Mouse (Mus musculus) kidney, embryonic 16.5 days (tissue): ENCODE measurements around the gene Rgcc. TPM values are rescaled to one million over a fixed set of nuclear protein-coding genes. Genes with fewer than 3 reads are reported as not detected.
A peak's percentile ranks its signal among the peaks of the same experiment; 100 is the strongest.

Experiments used
- ATAC-seq: fragments of 200-750 bp; cut with Nextera tagmentation; 2 replicates; pipeline ENCODE4 v1.8.0; 2017; ENCODE audit warnings: moderate TSS enrichment; ENCODE audit not compliant: low FRiP score, low TSS enrichment
- H3K27ac ChIP-seq: fragments of 300-500 bp; sonication (generic); 2 replicates; pipeline ENCODE4 v1.5.1; 2014; ENCODE audit warnings: low read length
- H3K27me3 ChIP-seq: fragments of 300-500 bp; sonication (generic); 2 replicates; pipeline ENCODE4 v1.6.1; 2014; ENCODE audit warnings: low read length, control low read depth, mixed read lengths; ENCODE audit not compliant: insufficient read depth
- H3K36me3 ChIP-seq: fragments of 300-500 bp; sonication (generic); 2 replicates; pipeline ENCODE4 v1.6.1; 2014; ENCODE audit warnings: low read length, control low read depth, mixed read lengths; ENCODE audit not compliant: insufficient read depth
- H3K4me1 ChIP-seq: fragments of 300-500 bp; sonication (generic); 2 replicates; pipeline ENCODE4 v1.6.1; 2014; ENCODE audit warnings: low read length, control low read depth, mixed read lengths; ENCODE audit not compliant: insufficient read depth
- H3K4me2 ChIP-seq: fragments of 300-500 bp; sonication (generic); replicated peaks from 2 replicates; pipeline ENCODE4 v1.6.1; 2014; ENCODE audit warnings: low read depth, low read length
- H3K4me3 ChIP-seq: fragments of 300-500 bp; sonication (generic); 2 replicates; pipeline ENCODE4 v1.5.1; 2014; ENCODE audit warnings: mild to moderate bottlenecking, low read length
- H3K9ac ChIP-seq: fragments of 300-500 bp; sonication (generic); replicated peaks from 2 replicates; pipeline ENCODE4 v1.6.1; 2014; ENCODE audit warnings: low read length
- H3K9me3 ChIP-seq: fragments of 300-500 bp; sonication (generic); 2 replicates; pipeline ENCODE4 v1.6.1; 2016; ENCODE audit warnings: low read length, control low read depth
- WGBS: fragments of 180-500 bp; shearing (Covaris S2); extraction: QIAGEN DNeasy Blood & Tissue Kit; methylation state at CpG from one replicate; pipeline ENCODE4 v1.1.7; 2014; 5-methylcytosine and 5-hydroxymethylcytosine counted together
- polyA plus RNA-seq: library from polyadenylated mRNA; unstranded; fragments of >200 nt; fragmentation: Nextera tagmentation; extraction: Ambion mirVana; gene quantifications from 2 replicates; pipeline ENCODE4 v1.2.1, GENCODE M21; 2015

Rgcc gene
- polyA plus RNA-seq, 1 experiment from 2014 or later = 35.7 TPM

GRCm38 (mm10) chr14:79304873-79305464 lies 3.5 kb upstream of the Rgcc start:
- peaks cover 9% of the 10 kb centered on the region for H3K4me1 ChIP-seq
- H3K27me3 ChIP-seq = 0 out of 2 replicates have a peak, but pooled peaks cover 5% of the 10 kb centered on the region
- no peak for ATAC-seq
- 93% methylated on average over 6 of the region's 6 CpGs for WGBS
- H3K4me2 ChIP-seq = no peak overlapping the region
- no peaks in the 10 kb centered on the region for H3K9me3 ChIP-seq
- H3K27ac ChIP-seq = no peak overlapping the region
- H3K36me3 ChIP-seq = no peaks in the 10 kb centered on the region
- H3K4me3 ChIP-seq = no peak overlapping the region
- no peak overlapping the region for H3K9ac ChIP-seq

DNA sequence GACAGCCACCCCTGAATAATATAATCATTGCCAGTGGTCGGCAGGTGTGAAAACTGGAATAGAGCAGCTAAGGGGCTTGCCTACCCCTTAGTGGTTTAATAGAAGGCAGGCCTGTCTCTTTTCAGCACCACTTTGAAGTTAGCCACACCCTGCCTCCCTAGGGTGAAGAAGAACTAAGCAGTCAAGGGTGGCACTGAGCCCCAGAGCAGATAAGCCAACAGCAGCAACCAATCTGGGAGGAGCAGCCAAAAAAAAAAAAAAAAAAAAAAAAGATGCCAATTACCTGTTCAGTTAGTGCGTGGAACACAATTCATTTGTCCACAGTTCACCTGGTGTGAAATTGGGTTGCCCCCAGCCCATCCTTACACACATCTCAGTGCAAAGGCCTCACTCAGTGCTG lies 1.7 kb upstream of the Rgcc start:
- Histone ChIP-seq H3K4me2 (no peak overlapping the region), H3K36me3 (no peaks in the 10 kb centered on the region), H3K27ac (no peak overlapping the region), H3K4me1 (peaks cover 9% of the 10 kb centered on the region), H3K4me3 (no peak overlapping the region), H3K9me3 (no peaks in the 10 kb centered on the region), H3K9ac (no peak overlapping the region), H3K27me3 (peaks cover 8% of the 10 kb centered on the region; the same call in 1 of the 2 replicates)
- WGBS = 79% methylated on average over 2 of the region's 2 CpGs
- no peak for ATAC-seq

GRCm38 (mm10) chr14:79300641-79301350 lies 649 bp downstream of the Rgcc start:
- H3K9ac ChIP-seq = peak overlapping the region; percentile 61
- H3K4me3 ChIP-seq = peak overlapping the region; percentile 54
- H3K27ac ChIP-seq = no peak overlapping the region
- WGBS = 1% methylated on average over 52 of the region's 52 CpGs
- ATAC-seq = peak; percentile 24; the same call in 1 of the 2 replicates
- H3K27me3 ChIP-seq = peaks cover 8% of the 10 kb centered on the region; the same call in 1 of the 2 replicates
- peak overlapping the region; percentile 86 for H3K4me2 ChIP-seq
- no peaks in the 10 kb centered on the region for H3K9me3 ChIP-seq
- peaks cover 9% of the 10 kb centered on the region for H3K4me1 ChIP-seq
- no peaks in the 10 kb centered on the region for H3K36me3 ChIP-seq

DNA sequence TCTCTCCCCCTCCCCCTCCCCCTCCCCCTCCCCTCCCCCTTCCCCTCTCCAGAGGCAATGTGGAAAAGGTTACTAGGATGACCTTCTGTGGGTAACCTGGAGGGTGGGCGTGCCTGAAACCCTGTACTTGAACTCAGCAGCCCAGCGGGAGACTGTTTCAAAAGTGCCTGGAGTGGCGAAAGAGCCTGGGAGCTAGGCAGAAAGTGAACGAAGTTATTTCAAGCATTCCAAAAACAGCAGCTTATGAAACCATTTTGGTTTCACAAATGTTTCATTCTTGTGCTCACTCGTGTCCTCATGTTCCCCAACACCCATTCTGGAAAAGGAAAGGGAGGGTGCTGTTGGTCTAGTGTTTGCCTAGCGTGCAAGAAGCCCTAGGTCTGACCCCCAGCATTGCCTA lies 1.6 kb downstream of the Rgcc start:
- Histone ChIP-seq H3K27me3 (peaks cover 8% of the 10 kb centered on the region; the same call in 1 of the 2 replicates), H3K4me2 (peak overlapping the region; percentile 86), H3K27ac (no peak overlapping the region), H3K4me1 (peaks cover 9% of the 10 kb centered on the region), H3K4me3 (peak overlapping the region; percentile 54), H3K9me3 (no peaks in the 10 kb centered on the region), H3K9ac (no peak overlapping the region), H3K36me3 (no peaks in the 10 kb centered on the region)
- WGBS = 42% methylated on average over 6 of the region's 6 CpGs
- ATAC-seq = no peak

- Histone ChIP-seq H3K9me3 (no peaks in the 10 kb centered on the region), H3K9ac (no peak overlapping the region), H3K27ac (no peak overlapping the region), H3K4me1 (peaks cover 9% of the 10 kb centered on the region), H3K27me3 (peaks cover 8% of the 10 kb centered on the region; the same call in 1 of the 2 replicates), H3K36me3 (no peaks in the 10 kb centered on the region), H3K4me2 (peak overlapping the region; percentile 20; the same call in 1 of the 2 replicates), H3K4me3 (no peak overlapping the region)
- ATAC-seq = no peak
- 38% methylated on average over 4 of the region's 4 CpGs for WGBS
Observed at GRCm38 (mm10) chr14:79299230-79299629, 2.2 kb downstream of the Rgcc start.

DNA sequence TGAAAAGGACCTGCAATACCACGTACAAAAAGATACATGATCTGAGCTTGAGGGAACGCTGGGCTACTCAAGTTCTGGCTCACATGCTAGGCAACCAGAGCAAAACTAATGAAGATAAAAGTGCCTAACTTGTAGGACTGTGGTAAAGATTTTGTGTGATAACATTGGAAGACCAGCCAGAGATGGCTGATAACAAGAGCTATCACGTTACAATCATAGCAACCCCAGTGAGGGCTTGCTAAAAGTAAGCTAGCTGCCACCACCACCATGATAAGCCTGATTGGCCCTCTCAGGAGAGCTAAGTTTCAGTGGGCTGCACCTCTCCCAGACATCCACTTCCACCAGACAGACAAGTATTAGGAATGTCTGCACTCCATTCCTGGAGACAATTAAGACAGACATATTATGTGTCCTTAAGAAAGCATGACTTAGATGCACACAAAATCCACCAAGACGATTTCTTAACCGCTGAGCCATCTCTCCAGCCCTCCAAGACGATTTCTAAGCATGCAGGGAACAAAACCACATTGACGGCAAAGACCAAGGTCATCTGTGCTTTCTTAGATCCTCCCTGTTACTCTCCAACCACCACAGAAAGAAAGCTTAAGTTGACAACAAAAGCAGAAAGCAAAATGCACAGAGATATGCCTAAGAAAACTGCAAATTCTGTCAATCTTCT lies 3.0 kb downstream of the Rgcc start:
- Histone ChIP-seq H3K4me3 (no peak overlapping the region), H3K4me2 (0 out of 2 replicates have a peak overlapping the region, but pooled peaks have one; percentile 20)
- 48% methylated on average over 7 of the region's 7 CpGs for WGBS

GRCm38 (mm10) chr14:79296836-79297235 lies 4.6 kb downstream of the Rgcc start:
- H3K9me3 ChIP-seq = no peaks in the 10 kb centered on the region
- peaks cover 4% of the 10 kb centered on the region; the same call in 1 of the 2 replicates for H3K27me3 ChIP-seq
- 53% methylated on average over 5 of the region's 5 CpGs for WGBS
- no peak overlapping the region for H3K9ac ChIP-seq
- H3K4me1 ChIP-seq = peaks cover 22% of the 10 kb centered on the region
- no peak overlapping the region for H3K4me2 ChIP-seq
- no peak overlapping the region for H3K27ac ChIP-seq
- H3K4me3 ChIP-seq = no peak overlapping the region
- no peaks in the 10 kb centered on the region for H3K36me3 ChIP-seq
- ATAC-seq = no peak

More for the DNA sequence above, 3.0 kb downstream of the Rgcc start:
- no peak overlapping the region for H3K9ac ChIP-seq
- H3K27me3 ChIP-seq = peaks cover 8% of the 10 kb centered on the region; the same call in 1 of the 2 replicates
- peaks cover 14% of the 10 kb centered on the region for H3K4me1 ChIP-seq
- ATAC-seq = no peak
- no peaks in the 10 kb centered on the region for H3K9me3 ChIP-seq
- no peak overlapping the region for H3K27ac ChIP-seq
- no peaks in the 10 kb centered on the region for H3K36me3 ChIP-seq

- Histone ChIP-seq H3K9me3 (no peaks in the 10 kb centered on the region), H3K36me3 (no peaks in the 10 kb centered on the region), H3K9ac (no peak overlapping the region), H3K27ac (no peak overlapping the region), H3K4me1 (peaks cover 21% of the 10 kb centered on the region), H3K27me3 (peaks cover 3% of the 10 kb centered on the region; the same call in 1 of the 2 replicates), H3K4me2 (no peak overlapping the region), H3K4me3 (no peak overlapping the region)
- no peak for ATAC-seq
- WGBS = 81% methylated on average over 7 of the region's 7 CpGs
Observed at GRCm38 (mm10) chr14:79296201-79296600, 5.2 kb downstream of the Rgcc start.

DNA sequence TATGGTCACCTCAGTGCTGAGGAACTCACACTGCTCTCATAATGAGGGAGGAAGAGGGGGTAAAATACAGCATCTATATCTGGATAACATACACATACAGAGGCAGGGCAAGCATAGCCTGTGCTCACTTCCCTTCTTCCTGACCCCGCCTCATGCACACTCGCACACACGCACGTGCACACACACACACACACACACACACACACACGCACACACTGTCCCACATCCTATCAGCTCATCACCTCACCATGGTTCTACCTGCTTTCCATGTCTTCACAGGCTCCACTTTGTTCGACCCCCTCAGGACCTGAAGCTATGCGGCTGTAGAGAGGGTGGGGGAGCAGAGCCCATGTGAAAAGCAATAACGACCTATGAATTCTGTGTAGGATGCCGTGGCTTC lies 5.9 kb downstream of the Rgcc start:
- H3K27ac ChIP-seq = no peak overlapping the region
- no peak for ATAC-seq
- no peaks in the 10 kb centered on the region for H3K9me3 ChIP-seq
- H3K27me3 ChIP-seq = peaks cover 3% of the 10 kb centered on the region; the same call in 1 of the 2 replicates
- no peak overlapping the region for H3K4me2 ChIP-seq
- no peak overlapping the region for H3K9ac ChIP-seq
- H3K36me3 ChIP-seq = no peaks in the 10 kb centered on the region
- H3K4me1 ChIP-seq = peaks cover 17% of the 10 kb centered on the region
- WGBS = 83% methylated on average over 9 of the region's 9 CpGs
- H3K4me3 ChIP-seq = no peak overlapping the region
